Mouse (Mus musculus) heart, postnatal 0 days (tissue): ENCODE measurements around the gene Trim31.

Experiments
- CTCF ChIP-seq: IDR thresholded peaks from 2 replicates; pipeline ENCODE4 v1.5.1; 2016; ENCODE audit warnings: antibody characterized with exemption, control low read depth, low read depth
- EP300 ChIP-seq: IDR thresholded peaks from 2 replicates; pipeline ENCODE4 v1.6.1; 2016; ENCODE audit warnings: antibody characterized with exemption, low read depth

- TF ChIP-seq CTCF (no peak), EP300 (no peak)
Observed at GRCm38 (mm10) chr17:36899376-36899775, 1.5 kb downstream of the Trim31 start.
